Mouse (Mus musculus): ENCODE results near the gene Ramp1. TPM values are rescaled to one million over a fixed set of nuclear protein-coding genes. Genes with fewer than 3 reads are reported as not detected.

Ramp1 gene
- polyA plus RNA-seq, 1 experiment from 2014 or later = 21.7 TPM

GRCm38 (mm10) chr1:91215981-91216380, 36.4 kb downstream of the Ramp1 start:
- WGBS = 21% methylated on average over 1 of the region's 1 CpGs
- peak; percentile 43 for DNase-seq (ENCODE audit: low spot score)
- H3K27ac ChIP-seq (replicated peaks; ENCODE audit: low read depth, low read length) = peak overlapping the region; percentile 64

GRCm38 (mm10) chr1:91216504-91217267, 37.1 kb downstream of the Ramp1 start:
- no peak overlapping the region for H3K4me3 ChIP-seq (ENCODE audit: low read depth, low read length)
- no peaks in the 10 kb centered on the region for H3K27me3 ChIP-seq (replicated peaks; ENCODE audit: control insufficient read depth, insufficient read depth, low read length)
- H3K4me2 ChIP-seq (ENCODE audit: low read depth, low read length) = no peak overlapping the region
- H3K9ac ChIP-seq (ENCODE audit: low read depth, low read length) = no peak overlapping the region
- H3K36me3 ChIP-seq (ENCODE audit: control insufficient read depth, insufficient read depth, low read length) = no peaks in the 10 kb centered on the region
- H3K9me3 ChIP-seq (ENCODE audit: control insufficient read depth, low read length) = no peaks in the 10 kb centered on the region
- ATAC-seq (ENCODE audit: low read depth) (peak; percentile 74; the same call in 1 of the 2 replicates), DNase-seq (ENCODE audit: low spot score) (peak; percentile 71)
- H3K27ac ChIP-seq (replicated peaks; ENCODE audit: low read depth, low read length) = peak overlapping the region; percentile 64
- H3K4me1 ChIP-seq (ENCODE audit: control insufficient read depth, insufficient read depth, low read length) = peaks cover 2% of the 10 kb centered on the region; the same call in 1 of the 2 replicates
- 31% methylated on average over 10 of the region's 10 CpGs for WGBS

More at GRCm38 (mm10) chr1:91215981-91216380, 36.4 kb downstream of the Ramp1 start:
- Histone ChIP-seq H3K36me3 (ENCODE audit: control insufficient read depth, insufficient read depth, low read length) (no peaks in the 10 kb centered on the region), H3K9me3 (ENCODE audit: control insufficient read depth, low read length) (no peaks in the 10 kb centered on the region), H3K4me2 (ENCODE audit: low read depth, low read length) (no peak overlapping the region), H3K27me3 (replicated peaks; ENCODE audit: control insufficient read depth, insufficient read depth, low read length) (no peaks in the 10 kb centered on the region), H3K4me3 (ENCODE audit: low read depth, low read length) (no peak overlapping the region), H3K4me1 (ENCODE audit: control insufficient read depth, insufficient read depth, low read length) (peaks cover 6% of the 10 kb centered on the region; the same call in 1 of the 2 replicates), H3K9ac (ENCODE audit: low read depth, low read length) (no peak overlapping the region)
- no peak for ATAC-seq (ENCODE audit: low read depth)

GRCm38 (mm10) chr1:91219641-91220321, 40.2 kb downstream of the Ramp1 start:
- no peaks in the 10 kb centered on the region for H3K36me3 ChIP-seq (ENCODE audit: control insufficient read depth, insufficient read depth, low read length)
- H3K27ac ChIP-seq (replicated peaks; ENCODE audit: low read depth, low read length) = no peak overlapping the region
- H3K27me3 ChIP-seq (replicated peaks; ENCODE audit: control insufficient read depth, insufficient read depth, low read length) = no peaks in the 10 kb centered on the region
- DNase-seq (ENCODE audit: low spot score) (no peak), ATAC-seq (ENCODE audit: low read depth) (no peak)
- no peak overlapping the region for H3K9ac ChIP-seq (ENCODE audit: low read depth, low read length)
- H3K4me2 ChIP-seq (ENCODE audit: low read depth, low read length) = no peak overlapping the region
- no peak overlapping the region for H3K4me3 ChIP-seq (ENCODE audit: low read depth, low read length)
- WGBS = 89% methylated on average over 7 of the region's 7 CpGs
- no peaks in the 10 kb centered on the region for H3K9me3 ChIP-seq (ENCODE audit: control insufficient read depth, low read length)
- H3K4me1 ChIP-seq (ENCODE audit: control insufficient read depth, insufficient read depth, low read length) = no peaks in the 10 kb centered on the region

GRCm38 (mm10) chr1:91220322-91220672, 40.7 kb downstream of the Ramp1 start:
- Histone ChIP-seq H3K9me3 (ENCODE audit: control insufficient read depth, low read length) (no peaks in the 10 kb centered on the region), H3K4me1 (ENCODE audit: control insufficient read depth, insufficient read depth, low read length) (no peaks in the 10 kb centered on the region), H3K27ac (replicated peaks; ENCODE audit: low read depth, low read length) (no peak overlapping the region), H3K36me3 (ENCODE audit: control insufficient read depth, insufficient read depth, low read length) (no peaks in the 10 kb centered on the region), H3K4me3 (ENCODE audit: low read depth, low read length) (no peak overlapping the region), H3K27me3 (replicated peaks; ENCODE audit: control insufficient read depth, insufficient read depth, low read length) (no peaks in the 10 kb centered on the region), H3K4me2 (ENCODE audit: low read depth, low read length) (no peak overlapping the region), H3K9ac (ENCODE audit: low read depth, low read length) (no peak overlapping the region)
- 81% methylated on average over 3 of the region's 3 CpGs for WGBS
- DNase-seq (ENCODE audit: low spot score) (no peak), ATAC-seq (ENCODE audit: low read depth) (no peak)

GRCm38 (mm10) chr1:91226562-91226961, 46.9 kb downstream of the Ramp1 start:
- 61% methylated on average over 4 of the region's 4 CpGs for WGBS

GRCm38 (mm10) chr1:91227381-91228054, 47.9 kb downstream of the Ramp1 start:
- DNase-seq (ENCODE audit: low spot score) = peak; percentile 80
- peak overlapping the region; percentile 81 for H3K27ac ChIP-seq (replicated peaks; ENCODE audit: low read depth, low read length)
- peak; percentile 30; the same call in 1 of the 2 replicates for ATAC-seq (ENCODE audit: low read depth)
- peaks cover 12% of the 10 kb centered on the region for H3K4me1 ChIP-seq (ENCODE audit: control insufficient read depth, insufficient read depth, low read length)
- H3K27me3 ChIP-seq (replicated peaks; ENCODE audit: control insufficient read depth, insufficient read depth, low read length) = no peaks in the 10 kb centered on the region
- H3K36me3 ChIP-seq (ENCODE audit: control insufficient read depth, insufficient read depth, low read length) = no peaks in the 10 kb centered on the region
- no peak overlapping the region for H3K4me3 ChIP-seq (ENCODE audit: low read depth, low read length)
- 39% methylated on average over 15 of the region's 15 CpGs for WGBS
- H3K9ac ChIP-seq (ENCODE audit: low read depth, low read length) = no peak overlapping the region
- no peak overlapping the region for H3K4me2 ChIP-seq (ENCODE audit: low read depth, low read length)
- H3K9me3 ChIP-seq (ENCODE audit: control insufficient read depth, low read length) = no peaks in the 10 kb centered on the region

More at GRCm38 (mm10) chr1:91226562-91226961, 46.9 kb downstream of the Ramp1 start:
- Histone ChIP-seq H3K9me3 (ENCODE audit: control insufficient read depth, low read length) (no peaks in the 10 kb centered on the region), H3K4me1 (ENCODE audit: control insufficient read depth, insufficient read depth, low read length) (peaks cover 12% of the 10 kb centered on the region), H3K4me2 (ENCODE audit: low read depth, low read length) (no peak overlapping the region), H3K27me3 (replicated peaks; ENCODE audit: control insufficient read depth, insufficient read depth, low read length) (no peaks in the 10 kb centered on the region), H3K27ac (replicated peaks; ENCODE audit: low read depth, low read length) (peak overlapping the region; percentile 81; the same call in 1 of the 2 replicates), H3K9ac (ENCODE audit: low read depth, low read length) (no peak overlapping the region), H3K36me3 (ENCODE audit: control insufficient read depth, insufficient read depth, low read length) (no peaks in the 10 kb centered on the region), H3K4me3 (ENCODE audit: low read depth, low read length) (no peak overlapping the region)
- DNase-seq (ENCODE audit: low spot score) = no peak
- no peak for ATAC-seq (ENCODE audit: low read depth)

- no peak overlapping the region for H3K9ac ChIP-seq (ENCODE audit: low read depth, low read length)
- H3K27ac ChIP-seq (replicated peaks; ENCODE audit: low read depth, low read length) = no peak overlapping the region
- H3K4me3 ChIP-seq (ENCODE audit: low read depth, low read length) = no peak overlapping the region
- no peaks in the 10 kb centered on the region for H3K9me3 ChIP-seq (ENCODE audit: control insufficient read depth, low read length)
- H3K36me3 ChIP-seq (ENCODE audit: control insufficient read depth, insufficient read depth, low read length) = no peaks in the 10 kb centered on the region
- DNase-seq (ENCODE audit: low spot score) = peak; percentile 45
- H3K4me1 ChIP-seq (ENCODE audit: control insufficient read depth, insufficient read depth, low read length) = peaks cover 12% of the 10 kb centered on the region
- no peak overlapping the region for H3K4me2 ChIP-seq (ENCODE audit: low read depth, low read length)
- peak; percentile 67; the same call in 1 of the 2 replicates for ATAC-seq (ENCODE audit: low read depth)
- WGBS = 55% methylated on average over 6 of the region's 6 CpGs
- no peaks in the 10 kb centered on the region for H3K27me3 ChIP-seq (replicated peaks; ENCODE audit: control insufficient read depth, insufficient read depth, low read length)
Measured at GRCm38 (mm10) chr1:91231142-91231541, 51.5 kb downstream of the Ramp1 start.

GRCm38 (mm10) chr1:91231896-91232295, 52.3 kb downstream of the Ramp1 start:
- no peak for ATAC-seq (ENCODE audit: low read depth)
- 54% methylated on average over 5 of the region's 5 CpGs for WGBS
- peaks cover 12% of the 10 kb centered on the region for H3K4me1 ChIP-seq (ENCODE audit: control insufficient read depth, insufficient read depth, low read length)

More at GRCm38 (mm10) chr1:91231896-91232295, 52.3 kb downstream of the Ramp1 start:
- Histone ChIP-seq H3K9ac (ENCODE audit: low read depth, low read length) (no peak overlapping the region), H3K27me3 (replicated peaks; ENCODE audit: control insufficient read depth, insufficient read depth, low read length) (no peaks in the 10 kb centered on the region), H3K36me3 (ENCODE audit: control insufficient read depth, insufficient read depth, low read length) (no peaks in the 10 kb centered on the region), H3K9me3 (ENCODE audit: control insufficient read depth, low read length) (no peaks in the 10 kb centered on the region), H3K4me3 (ENCODE audit: low read depth, low read length) (no peak overlapping the region), H3K4me2 (ENCODE audit: low read depth, low read length) (no peak overlapping the region), H3K27ac (replicated peaks; ENCODE audit: low read depth, low read length) (no peak overlapping the region)
- DNase-seq (ENCODE audit: low spot score) = no peak

Data from embryonic facial prominence, embryonic 14.5 days (tissue).